Mouse (Mus musculus): Measurements from ENCODE around the gene Klc4. TPM values are rescaled to one million over a fixed set of nuclear protein-coding genes. Genes with fewer than 3 reads are reported as not detected.

Klc4 gene
- total RNA-seq (2015; ENCODE audit: low replicate concordance), result 1.3 and 2.9 TPM in 2 replicates
- 4.5 and 5.5 TPM in 2 replicates for total RNA-seq (2017; ENCODE audit: low replicate concordance)

DNA sequence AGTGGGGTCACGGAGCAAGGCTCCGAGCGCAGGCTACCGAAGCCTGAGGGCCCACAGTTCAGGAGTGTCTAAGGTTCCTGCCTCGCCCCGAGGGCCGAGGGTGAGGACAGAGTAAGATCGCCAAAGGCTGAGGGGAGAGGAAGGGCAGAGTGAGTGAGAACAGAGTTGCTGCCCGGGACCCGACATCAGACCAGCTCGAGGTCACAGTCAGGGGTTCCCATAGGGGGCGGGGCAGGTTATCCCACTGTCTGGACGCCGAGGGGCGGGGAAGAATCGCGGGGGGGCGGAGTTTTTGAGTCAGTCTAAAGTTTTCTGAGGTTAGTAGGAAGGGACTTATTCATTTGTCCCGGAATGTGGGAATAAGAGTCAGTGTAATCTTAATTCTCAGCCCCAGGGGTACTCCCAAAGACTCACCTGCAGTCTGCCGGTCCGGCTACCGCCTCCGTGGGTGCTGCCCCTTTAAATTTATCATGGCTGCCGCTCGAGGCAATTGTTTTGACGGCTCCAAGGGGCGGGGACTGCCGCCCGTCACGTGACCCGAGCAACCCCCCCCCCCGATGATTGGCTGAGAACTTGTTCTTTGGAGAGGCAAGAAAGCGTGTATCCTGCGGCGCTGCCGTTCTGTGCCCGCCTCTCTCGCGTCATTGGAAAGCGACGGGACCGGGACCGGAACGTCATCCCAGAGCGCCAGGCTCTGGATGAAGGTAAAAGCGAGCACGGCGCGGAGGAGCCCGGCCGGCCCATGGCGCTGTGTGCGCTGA lies at the start of gene Klc4, which contains the start of gene Mrpl2:
Gene Klc4 (minus strand): TSS at position 462 of the 761 bp plus-strand sequence.
Gene Mrpl2 (plus strand): TSS at position 669 of the 761 bp plus-strand sequence.
- peak; percentile 83 for ATAC-seq (replicated peaks; ENCODE audit: low FRiP score, poor library complexity, severe bottlenecking)

GRCm38 (mm10) chr17:46694517-46695063 lies 48.8 kb upstream of the Klc4 start:
- ATAC-seq (replicated peaks; ENCODE audit: low FRiP score, poor library complexity, severe bottlenecking), result no peak

GRCm38 (mm10) chr17:46691390-46691789 lies 45.6 kb upstream of the Klc4 start:
- ATAC-seq (replicated peaks; ENCODE audit: low FRiP score, poor library complexity, severe bottlenecking), result no peak

DNA sequence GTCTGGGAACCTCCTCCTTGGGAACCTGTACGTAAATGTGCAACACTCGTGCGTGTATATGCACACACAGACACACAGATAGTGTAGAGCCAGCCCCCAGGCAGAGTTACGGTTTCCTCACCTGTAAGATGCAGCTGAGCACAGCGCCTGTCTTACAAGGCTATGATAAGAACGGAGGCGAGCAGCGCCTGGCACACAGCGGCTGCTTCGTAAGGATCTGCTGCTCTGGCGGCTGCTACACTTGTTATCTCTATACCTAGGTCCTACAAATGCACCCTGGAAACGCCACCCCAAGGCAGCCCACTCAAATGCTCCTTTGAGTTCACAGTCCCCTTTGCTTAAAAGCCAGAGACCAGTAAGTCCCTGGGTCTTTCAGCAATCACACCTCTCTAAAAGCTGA lies 44.8 kb upstream of the Klc4 start:
- ATAC-seq (replicated peaks; ENCODE audit: low FRiP score, poor library complexity, severe bottlenecking), result peak; percentile 70

- ATAC-seq (replicated peaks; ENCODE audit: low FRiP score, poor library complexity, severe bottlenecking), result no peak
Measured at GRCm38 (mm10) chr17:46685913-46686312, 40.1 kb upstream of the Klc4 start.

GRCm38 (mm10) chr17:46682654-46683389 lies 37.0 kb upstream of the Klc4 start:
- ATAC-seq (replicated peaks; ENCODE audit: low FRiP score, poor library complexity, severe bottlenecking), result no peak

GRCm38 (mm10) chr17:46681466-46682118 lies 35.8 kb upstream of the Klc4 start:
- no peak; the same call in 1 of the 2 replicates for ATAC-seq (replicated peaks; ENCODE audit: low FRiP score, poor library complexity, severe bottlenecking)

GRCm38 (mm10) chr17:46680760-46681373 lies 35.0 kb upstream of the Klc4 start, which contains the start of gene Klhdc3:
Gene Klhdc3 (minus strand): TSS chr17:46680914.
- ATAC-seq (replicated peaks; ENCODE audit: low FRiP score, poor library complexity, severe bottlenecking), result peak; percentile 95

DNA sequence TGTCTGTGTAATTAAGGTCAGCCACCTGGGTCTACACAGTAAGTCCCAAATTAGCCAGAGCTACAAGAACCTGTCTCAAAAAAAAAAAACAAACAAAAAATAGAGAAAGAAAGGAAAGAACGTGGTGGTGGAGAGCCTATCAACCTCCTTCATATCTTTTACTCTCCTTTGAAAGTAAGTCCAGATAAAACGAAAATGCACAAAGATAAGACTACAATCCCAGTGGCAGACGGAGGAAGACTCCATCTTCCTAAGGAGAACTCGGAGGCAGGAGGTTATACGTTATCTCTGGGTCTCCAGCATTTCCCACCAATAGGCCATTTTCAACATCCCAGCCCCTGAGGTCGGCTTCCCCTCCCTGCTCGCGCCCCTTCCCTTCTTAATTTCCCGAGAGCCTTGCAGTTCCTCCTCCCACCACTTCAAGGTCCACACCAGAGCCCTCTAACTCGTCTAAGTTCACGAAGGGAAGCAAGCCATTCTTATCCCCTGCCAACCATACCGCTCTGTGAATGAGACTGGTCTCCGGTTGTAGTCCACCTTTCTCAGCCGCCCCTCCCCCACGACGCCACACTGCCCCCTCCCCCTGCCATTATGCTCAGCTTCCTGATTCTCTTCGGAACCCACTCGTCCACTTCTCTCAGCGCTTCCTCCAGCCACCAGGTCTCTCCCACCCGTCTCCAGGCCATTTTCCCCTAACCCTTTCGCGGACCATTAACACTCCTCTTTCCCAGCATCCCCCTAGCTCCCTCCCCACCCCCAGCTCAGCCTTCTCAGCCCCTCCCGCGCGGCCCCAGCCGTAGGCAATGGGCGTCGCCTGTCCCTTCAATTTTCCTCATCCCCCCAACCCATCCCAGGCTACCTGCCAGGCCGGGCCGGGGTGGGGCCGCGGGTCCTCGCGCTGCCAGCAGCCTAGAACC lies 34.3 kb upstream of the Klc4 start:
- no peak for ATAC-seq (replicated peaks; ENCODE audit: low FRiP score, poor library complexity, severe bottlenecking)

- no peak for ATAC-seq (replicated peaks; ENCODE audit: low FRiP score, poor library complexity, severe bottlenecking)
Measured at GRCm38 (mm10) chr17:46678911-46679310, 33.1 kb upstream of the Klc4 start.

DNA sequence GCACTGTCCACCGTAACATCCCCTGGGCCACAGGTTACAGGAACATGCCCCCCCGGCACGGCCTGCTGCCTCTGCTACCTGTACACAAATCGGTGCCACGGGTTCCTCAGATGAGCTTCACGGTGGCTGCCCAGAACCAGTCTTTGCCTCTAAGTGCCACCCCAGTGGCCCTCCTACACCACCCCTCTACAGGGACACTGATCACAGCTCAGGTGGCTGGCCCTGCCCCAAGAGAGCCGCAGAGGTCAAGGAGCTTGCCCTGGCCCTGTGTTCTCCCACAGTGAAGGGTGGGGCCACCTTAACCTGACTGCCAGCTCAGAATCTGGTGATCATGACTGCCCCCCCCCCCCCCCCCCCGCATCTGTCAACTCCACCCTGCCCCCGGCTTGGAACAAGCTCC lies 32.6 kb upstream of the Klc4 start, which contains the start of gene Mea1:
Gene Mea1 (plus strand): TSS at position 378 of the 400 bp plus-strand sequence.
- no peak for ATAC-seq (replicated peaks; ENCODE audit: low FRiP score, poor library complexity, severe bottlenecking)

DNA sequence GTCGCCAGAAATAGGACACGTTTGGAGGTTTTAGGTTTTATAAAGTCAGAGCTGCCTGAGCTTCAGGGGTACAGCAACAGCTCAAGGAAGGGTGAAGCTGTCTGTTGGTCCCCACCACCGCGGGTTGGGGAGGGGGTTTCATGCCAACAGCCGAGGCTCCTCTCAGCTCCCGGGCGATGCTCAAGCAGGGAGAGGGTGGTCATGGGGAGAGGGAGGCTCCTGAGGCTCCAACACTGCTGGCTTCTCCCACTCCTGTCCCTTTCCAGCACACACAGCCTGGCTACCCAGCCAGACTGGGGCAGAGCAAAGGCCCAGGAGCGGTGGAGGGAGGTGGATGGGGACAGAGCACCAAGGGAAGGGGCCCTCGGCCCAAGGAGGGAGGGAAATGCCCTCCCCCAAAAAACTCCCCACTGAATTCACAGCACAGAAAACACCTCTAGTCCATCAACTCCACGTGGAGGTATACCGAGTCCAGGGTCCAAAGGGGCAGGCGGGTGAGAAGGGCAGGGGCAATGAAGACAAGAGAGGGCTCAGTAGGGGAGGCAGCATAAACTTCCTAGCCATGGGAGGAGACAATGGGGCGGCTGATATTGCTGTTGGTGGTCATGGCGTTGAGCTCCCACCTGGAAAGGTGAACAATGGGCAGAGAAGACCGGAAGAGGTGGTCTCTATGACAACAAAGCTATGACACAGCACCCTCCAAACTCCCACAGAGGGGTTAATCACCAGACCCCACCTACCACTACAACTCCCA lies 28.9 kb upstream of the Klc4 start:
- ATAC-seq (replicated peaks; ENCODE audit: low FRiP score, poor library complexity, severe bottlenecking), result peak; percentile 14

GRCm38 (mm10) chr17:46673850-46674529 lies 28.2 kb upstream of the Klc4 start, which contains the start of gene Rrp36:
Gene Rrp36 (minus strand): TSS chr17:46674352.
- peak; percentile 98 for ATAC-seq (replicated peaks; ENCODE audit: low FRiP score, poor library complexity, severe bottlenecking)

DNA sequence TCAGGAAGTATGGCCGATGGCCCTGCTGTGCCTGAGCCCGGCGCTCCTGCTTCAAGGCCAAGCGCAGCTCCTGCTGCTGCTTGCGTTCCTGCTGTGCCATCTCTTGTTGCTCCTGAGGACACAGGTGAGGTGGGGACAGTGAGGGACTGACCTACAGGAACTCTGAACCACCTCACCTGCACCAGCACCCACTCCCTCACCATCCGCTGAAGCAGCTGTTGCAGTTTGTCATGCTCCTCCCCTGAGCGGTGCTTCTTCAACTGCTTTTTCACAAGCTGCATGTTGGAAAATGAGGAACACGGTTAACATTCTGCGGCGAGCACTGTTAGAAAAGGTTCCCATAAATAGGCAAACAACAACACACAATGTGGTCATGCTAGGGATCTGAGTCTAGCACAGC lies 24.1 kb upstream of the Klc4 start:
- ATAC-seq (replicated peaks; ENCODE audit: low FRiP score, poor library complexity, severe bottlenecking), result no peak

- no peak for ATAC-seq (replicated peaks; ENCODE audit: low FRiP score, poor library complexity, severe bottlenecking)
Measured at GRCm38 (mm10) chr17:46667712-46668111, 21.9 kb upstream of the Klc4 start.

DNA sequence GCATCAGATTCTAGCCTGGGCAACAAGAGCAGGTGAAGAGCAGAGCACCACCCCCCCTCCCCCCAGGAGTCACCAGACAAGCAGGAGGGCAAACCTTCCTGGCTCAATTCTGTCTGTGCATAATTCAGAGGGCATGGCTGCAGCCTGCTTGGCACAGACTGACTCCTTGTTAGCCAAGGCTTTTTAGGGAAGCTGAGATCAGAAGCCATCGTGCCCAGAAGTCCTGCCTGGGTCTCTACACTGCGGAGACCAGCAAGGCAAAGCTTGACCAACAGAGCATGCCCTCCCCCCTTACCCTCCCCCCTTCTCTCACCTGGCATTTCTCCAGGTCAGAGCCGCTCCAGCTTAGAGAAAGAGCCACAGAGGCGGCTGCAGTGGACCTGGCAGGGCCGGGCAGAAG lies 16.9 kb upstream of the Klc4 start:
- ATAC-seq (replicated peaks; ENCODE audit: low FRiP score, poor library complexity, severe bottlenecking), result no peak

DNA sequence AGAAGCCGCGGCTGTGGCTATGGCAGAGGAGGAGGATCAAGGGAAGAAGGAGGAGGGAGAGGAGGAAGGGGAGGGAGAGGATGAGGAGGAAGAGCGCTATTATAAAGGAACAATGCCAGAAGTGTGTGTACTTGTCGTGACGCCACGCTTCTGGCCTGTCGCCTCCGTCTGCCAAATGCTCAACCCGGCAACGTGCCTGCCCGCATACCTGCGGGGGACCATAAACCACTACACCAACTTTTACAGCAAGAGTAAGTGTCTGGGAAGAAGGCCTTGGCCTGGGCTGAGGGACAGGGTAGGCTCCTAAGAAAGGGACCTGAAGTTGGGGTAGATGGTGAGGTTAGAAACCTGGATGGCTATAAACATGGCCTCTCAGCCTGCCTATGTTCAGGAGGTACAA lies 16.2 kb upstream of the Klc4 start:
- ATAC-seq (replicated peaks; ENCODE audit: low FRiP score, poor library complexity, severe bottlenecking), result no peak

Data from erythroid progenitor cell, adult 5-6 weeks (primary cell).